Mouse (Mus musculus) liver, adult 2 months (tissue): ENCODE measurements around the gene Sept9. TPM values are rescaled to one million over a fixed set of nuclear protein-coding genes. Genes with fewer than 3 reads are reported as not detected.

Source experiments
- DNase-seq: peaks from one replicate; pipeline ENCODE4 v3.0.0-alpha.2; 2011; ENCODE audit warnings: low read depth, low spot score; ENCODE audit errors: extremely low read depth
- H3K27ac ChIP-seq: fragments of 200-500 bp; replicated peaks from 2 replicates; pipeline ENCODE4 v1.5.1; 2012; ENCODE audit warnings: low read depth, mild to moderate bottlenecking, control low read depth, inconsistent platforms, low read length; ENCODE audit not compliant: insufficient read depth
- H3K27me3 ChIP-seq: fragments of 200-500 bp; 2 replicates; pipeline ENCODE4 v1.6.1; 2012; ENCODE audit warnings: mild to moderate bottlenecking, moderate library complexity, low read length, inconsistent platforms; ENCODE audit not compliant: control insufficient read depth, insufficient read depth
- H3K36me3 ChIP-seq: fragments of 200-500 bp; 2 replicates; pipeline ENCODE4 v1.6.1; 2012; ENCODE audit warnings: low read length, inconsistent platforms; ENCODE audit not compliant: control insufficient read depth, insufficient read depth
- H3K4me1 ChIP-seq: fragments of 200-500 bp; 2 replicates; pipeline ENCODE4 v1.6.1; 2011; ENCODE audit warnings: low read length; ENCODE audit not compliant: control insufficient read depth, insufficient read depth
- H3K4me3 ChIP-seq: fragments of 200-500 bp; 2 replicates; pipeline ENCODE4 v1.5.1; 2011; ENCODE audit warnings: low read depth, mild to moderate bottlenecking, control low read depth, low read length, moderate library complexity; ENCODE audit not compliant: insufficient read depth
- H3K79me2 ChIP-seq: fragments of 200-500 bp; 2 replicates; pipeline ENCODE4 v1.6.1; 2012; ENCODE audit warnings: inconsistent platforms, mild to moderate bottlenecking, low read length, moderate library complexity; ENCODE audit not compliant: control insufficient read depth, insufficient read depth
- H3K9ac ChIP-seq: fragments of 200-500 bp; 2 replicates; pipeline ENCODE4 v1.6.1; 2012; ENCODE audit warnings: low read depth, mild to moderate bottlenecking, control low read depth, inconsistent platforms, low read length
- CTCF ChIP-seq: fragments of 200-500 bp; IDR thresholded peaks from 2 replicates; pipeline ENCODE4 v1.5.1; 2011; ENCODE audit warnings: low read depth, low read length, control low read depth
- POLR2A ChIP-seq: fragments of 200-500 bp; IDR thresholded peaks from 2 replicates; pipeline ENCODE4 v1.6.1; 2011; ENCODE audit warnings: low read length, control low read depth; ENCODE audit not compliant: insufficient read depth; ENCODE audit errors: extremely low read depth
- WGBS: fragments of 180-500 bp; shearing (Covaris S2); methylation state at CpG from one replicate; pipeline ENCODE4 v1.1.7; 2018; 5-methylcytosine and 5-hydroxymethylcytosine counted together
- polyA plus RNA-seq: library from polyadenylated mRNA; depleted of rRNA; stranded (reverse); fragments of >200 nt; gene quantifications from 2 replicates; pipeline ENCODE4 v1.2.3, GENCODE M21; 2012
- total RNA-seq: library from RNA; depleted of rRNA; stranded (reverse); fragments of >200 nt; gene quantifications from 2 replicates; pipeline ENCODE4 v1.2.3, GENCODE M21; 2014

Gene Sept9
- total and polyA plus RNA-seq, 2 experiments = 18.8 to 21.2 TPM

DNA sequence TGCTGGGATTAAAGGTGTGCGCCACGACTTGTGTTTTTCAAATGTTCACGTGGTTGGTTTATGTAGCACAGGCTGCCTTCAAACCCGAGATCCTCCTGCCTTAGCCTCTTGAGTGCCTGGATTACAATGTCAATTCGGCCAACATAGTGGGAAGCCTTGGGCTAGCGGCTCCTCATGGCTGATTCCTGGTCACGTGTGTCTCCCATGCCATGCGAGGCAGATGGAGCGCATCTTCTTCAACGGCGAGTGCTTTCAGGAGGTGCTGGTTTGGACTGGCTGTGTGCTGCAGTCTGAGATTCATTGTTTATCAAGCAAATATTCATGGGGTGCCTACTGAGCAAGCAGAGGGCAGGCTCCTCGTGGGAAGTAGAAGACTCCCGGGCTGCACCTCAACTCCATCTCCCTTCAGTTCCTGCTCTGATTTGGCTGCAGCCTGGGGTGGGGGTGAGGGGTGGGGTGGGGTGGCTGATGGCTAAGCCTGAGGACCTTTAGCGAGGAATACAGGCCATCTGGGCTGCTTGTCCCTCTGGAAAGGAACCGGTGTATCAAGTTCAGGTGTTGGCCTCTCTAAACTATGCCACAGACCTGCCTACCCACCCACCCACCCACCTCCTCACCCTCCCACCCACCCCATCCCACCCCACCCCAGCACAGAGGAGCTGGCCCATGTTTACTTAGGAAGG lies 26.2 kb downstream of the Sept9 start:
- no peaks in the 10 kb centered on the region for H3K27me3 ChIP-seq
- WGBS = 49% methylated on average over 15 of the region's 15 CpGs
- no peak overlapping the region for H3K4me3 ChIP-seq
- peak; percentile 33 for DNase-seq
- H3K36me3 ChIP-seq = no peaks in the 10 kb centered on the region
- H3K4me1 ChIP-seq = peaks cover 28% of the 10 kb centered on the region
- H3K79me2 ChIP-seq = peaks cover 35% of the 10 kb centered on the region
- TF ChIP-seq POLR2A = no peak
- no peak for TF ChIP-seq CTCF
- no peak overlapping the region for H3K27ac ChIP-seq
- H3K9ac ChIP-seq = no peak overlapping the region

DNA sequence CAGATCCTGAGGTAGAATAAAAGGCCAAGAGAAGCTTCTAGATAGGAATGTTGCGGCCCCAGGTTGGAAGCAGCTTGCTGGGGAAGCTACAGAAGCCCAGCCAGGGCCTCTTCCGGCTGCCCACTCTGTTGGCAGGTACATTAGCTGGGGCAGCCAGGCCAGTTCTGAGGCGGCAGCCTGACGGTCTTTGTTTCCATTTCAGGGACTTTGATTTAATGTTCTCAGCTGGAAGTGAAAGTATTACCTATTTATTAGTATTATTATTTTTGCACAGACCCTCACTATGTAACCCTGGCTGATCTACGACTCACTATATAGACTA lies 26.7 kb downstream of the Sept9 start:
- Histone ChIP-seq H3K27me3 (no peaks in the 10 kb centered on the region), H3K79me2 (peaks cover 33% of the 10 kb centered on the region), H3K4me3 (no peak overlapping the region), H3K27ac (no peak overlapping the region), H3K4me1 (peaks cover 28% of the 10 kb centered on the region), H3K36me3 (no peaks in the 10 kb centered on the region), H3K9ac (no peak overlapping the region)
- no peak for DNase-seq
- TF ChIP-seq POLR2A (no peak), CTCF (no peak)
- WGBS = 43% methylated on average over 5 of the region's 5 CpGs

DNA sequence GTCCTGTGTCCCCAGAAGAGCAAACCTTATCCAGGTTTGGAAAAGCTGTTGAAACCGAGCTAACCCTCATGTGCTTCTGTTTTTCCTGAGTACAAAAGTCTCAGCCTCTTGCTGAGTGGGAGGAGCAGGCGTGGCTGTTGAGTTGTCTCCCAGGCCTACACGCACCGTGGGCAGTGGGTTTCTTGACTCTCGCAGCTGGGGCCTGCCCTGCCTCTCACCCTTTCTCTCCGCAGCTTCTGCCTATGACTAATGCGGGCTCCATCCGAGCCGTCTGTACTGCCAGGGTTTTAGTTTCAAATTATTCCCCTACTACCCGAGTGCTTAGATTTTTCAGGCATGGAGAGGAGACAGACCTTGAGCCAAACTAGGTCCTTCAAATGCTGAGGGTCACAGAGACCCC lies 28.7 kb downstream of the Sept9 start:
- WGBS = 91% methylated on average over 10 of the region's 10 CpGs
- Histone ChIP-seq H3K27me3 (no peaks in the 10 kb centered on the region), H3K4me3 (no peak overlapping the region), H3K27ac (no peak overlapping the region), H3K79me2 (peaks cover 27% of the 10 kb centered on the region), H3K9ac (no peak overlapping the region), H3K36me3 (no peaks in the 10 kb centered on the region), H3K4me1 (peaks cover 24% of the 10 kb centered on the region)
- DNase-seq = no peak
- TF ChIP-seq CTCF (no peak), POLR2A (no peak)

DNA sequence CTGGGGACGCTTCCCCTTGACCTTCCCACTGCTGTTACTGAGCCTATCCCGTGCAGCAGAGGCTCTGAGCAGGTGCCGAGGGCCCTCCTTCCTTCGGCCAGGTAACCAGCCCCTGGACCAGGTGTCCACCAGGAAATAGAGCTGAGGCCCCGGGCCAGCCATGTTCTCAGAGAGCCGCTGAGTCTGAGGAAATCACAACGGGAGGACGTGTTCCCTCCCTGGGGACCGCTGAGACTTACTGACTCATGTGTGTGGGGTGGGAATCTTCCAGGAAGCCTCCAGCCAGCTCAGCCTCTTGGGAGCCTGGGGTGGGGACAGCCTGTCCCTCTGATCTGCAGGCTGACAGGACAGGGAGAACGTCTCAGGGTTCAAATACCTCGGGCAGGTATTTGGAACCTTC lies 32.1 kb downstream of the Sept9 start:
- no peak overlapping the region for H3K27ac ChIP-seq
- WGBS = 64% methylated on average over 11 of the region's 11 CpGs
- peaks cover 28% of the 10 kb centered on the region for H3K79me2 ChIP-seq
- no peak for TF ChIP-seq CTCF
- no peak for TF ChIP-seq POLR2A
- no peak overlapping the region for H3K4me3 ChIP-seq
- H3K27me3 ChIP-seq = no peaks in the 10 kb centered on the region
- H3K4me1 ChIP-seq = peaks cover 15% of the 10 kb centered on the region
- no peak for DNase-seq
- H3K36me3 ChIP-seq = no peaks in the 10 kb centered on the region
- no peak overlapping the region for H3K9ac ChIP-seq

DNA sequence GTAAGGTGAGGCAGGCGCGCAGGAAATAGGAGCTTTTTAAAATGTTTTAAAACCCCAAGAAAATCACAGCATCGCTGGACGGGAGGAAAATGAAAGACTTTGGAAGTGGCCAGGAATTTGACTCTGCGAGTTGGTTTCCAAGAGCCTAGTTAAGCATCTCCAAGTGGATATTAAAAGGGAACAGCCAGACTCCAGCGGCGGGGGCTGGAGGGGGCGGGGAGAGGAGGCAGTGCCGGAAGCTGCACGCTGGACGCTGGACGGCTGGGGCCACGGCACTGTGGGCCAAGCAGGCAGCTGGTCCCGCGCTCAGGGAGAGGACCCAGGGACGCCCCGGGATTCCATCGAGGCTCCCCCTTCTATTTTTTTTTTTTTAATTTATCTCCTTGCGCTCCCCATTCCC lies 32.6 kb downstream of the Sept9 start:
- no peak for DNase-seq
- H3K9ac ChIP-seq = no peak overlapping the region

DNA sequence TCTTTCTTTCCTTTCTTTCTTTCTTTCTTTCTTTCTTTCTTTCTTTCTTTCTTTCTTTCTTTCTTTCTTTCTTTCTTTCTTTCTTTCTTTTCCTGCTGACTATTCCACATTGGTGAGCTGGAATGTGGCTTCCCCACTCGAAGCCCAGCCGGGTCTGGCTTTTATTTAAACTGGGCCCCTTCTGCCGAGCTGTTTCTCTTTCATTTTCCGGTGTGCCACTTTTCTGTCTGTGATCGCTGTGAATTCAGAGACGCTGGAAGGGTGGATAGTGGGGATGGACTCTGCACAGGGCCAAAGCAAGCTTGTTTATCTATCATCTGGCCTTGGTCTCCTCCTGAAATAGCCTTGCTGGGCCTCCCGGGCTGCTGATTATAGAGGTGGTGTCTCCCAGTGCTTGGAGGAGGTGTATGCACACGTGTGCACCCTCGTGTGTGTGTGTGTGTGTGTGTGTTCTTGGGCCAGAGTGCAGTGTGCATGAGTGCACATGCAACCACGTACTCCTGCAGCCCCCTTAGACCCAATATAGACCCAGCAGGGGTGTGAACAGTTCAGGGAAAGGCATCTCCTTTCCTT lies 33.5 kb downstream of the Sept9 start:
- Histone ChIP-seq H3K4me3 (no peak overlapping the region), H3K79me2 (peaks cover 16% of the 10 kb centered on the region; the same call in 1 of the 2 replicates), H3K4me1 (peaks cover 16% of the 10 kb centered on the region), H3K27ac (peak overlapping the region; percentile 19; the same call in 1 of the 2 replicates), H3K27me3 (no peaks in the 10 kb centered on the region), H3K36me3 (no peaks in the 10 kb centered on the region), H3K9ac (no peak overlapping the region)
- 20% methylated on average over 10 of the region's 10 CpGs for WGBS
- no peak for TF ChIP-seq POLR2A
- no peak for TF ChIP-seq CTCF
- DNase-seq = peak; percentile 83

More for the DNA sequence above, 32.6 kb downstream of the Sept9 start:
- Histone ChIP-seq H3K27ac (peak overlapping the region; percentile 24; the same call in 1 of the 2 replicates), H3K36me3 (no peaks in the 10 kb centered on the region), H3K4me1 (peaks cover 15% of the 10 kb centered on the region), H3K27me3 (no peaks in the 10 kb centered on the region), H3K79me2 (peaks cover 24% of the 10 kb centered on the region), H3K4me3 (peak overlapping the region; percentile 32; the same call in 1 of the 2 replicates)
- TF ChIP-seq CTCF = no peak
- TF ChIP-seq POLR2A = no peak
- 22% methylated on average over 19 of the region's 19 CpGs for WGBS
